Mouse (Mus musculus) forebrain, embryonic 16.5 days (tissue): ENCODE measurements around the gene Mast4. TPM values are rescaled to one million over a fixed set of nuclear protein-coding genes. Genes with fewer than 3 reads are reported as not detected.

Source experiments
- ATAC-seq: fragments of 200-750 bp; cut with Nextera tagmentation; 2 replicates; pipeline ENCODE4 v1.8.0; 2017; ENCODE audit warnings: mild to moderate bottlenecking, moderate library complexity
- H3K27ac ChIP-seq: fragments of 300-500 bp; sonication (generic); 2 replicates; pipeline ENCODE4 v1.5.1; 2014; ENCODE audit warnings: low read length, control low read depth
- H3K27me3 ChIP-seq: fragments of 300-500 bp; sonication (generic); replicated peaks from 2 replicates; pipeline ENCODE4 v1.6.1; 2014; ENCODE audit warnings: low read length; ENCODE audit not compliant: control insufficient read depth, insufficient read depth
- H3K36me3 ChIP-seq: fragments of 300-500 bp; sonication (generic); 2 replicates; pipeline ENCODE4 v1.6.1; 2014; ENCODE audit not compliant: control insufficient read depth, insufficient read depth
- H3K4me1 ChIP-seq: fragments of 300-500 bp; sonication (generic); replicated peaks from 2 replicates; pipeline ENCODE4 v1.6.1; 2014; ENCODE audit warnings: low read length; ENCODE audit not compliant: control insufficient read depth, insufficient read depth
- H3K4me2 ChIP-seq: fragments of 300-500 bp; sonication (generic); 2 replicates; pipeline ENCODE4 v1.6.1; 2014; ENCODE audit warnings: mild to moderate bottlenecking, low read length, control low read depth
- H3K4me3 ChIP-seq: fragments of 300-500 bp; sonication (generic); replicated peaks from 2 replicates; pipeline ENCODE4 v1.5.1; 2014; ENCODE audit warnings: mild to moderate bottlenecking, low read length, control low read depth
- H3K9ac ChIP-seq: fragments of 300-500 bp; sonication (generic); replicated peaks from 2 replicates; pipeline ENCODE4 v1.6.1; 2014; ENCODE audit warnings: low read depth, low read length, control low read depth
- H3K9me3 ChIP-seq: fragments of 300-500 bp; sonication (generic); 2 replicates; pipeline ENCODE4 v1.6.1; 2016; ENCODE audit warnings: low read length; ENCODE audit not compliant: control insufficient read depth
- WGBS: fragments of 180-500 bp; shearing (Covaris S2); extraction: QIAGEN DNeasy Blood & Tissue Kit; methylation state at CpG from one replicate; pipeline ENCODE4 v1.1.7; 2014; 5-methylcytosine and 5-hydroxymethylcytosine counted together
- polyA plus RNA-seq: library from polyadenylated mRNA; unstranded; fragments of >200 nt; fragmentation: Nextera tagmentation; extraction: Ambion mirVana; gene quantifications from 2 replicates; pipeline ENCODE4 v1.2.1, GENCODE M21; 2015

Gene Mast4
- polyA plus RNA-seq, 1 experiment from 2014 or later = 15.7 TPM

DNA sequence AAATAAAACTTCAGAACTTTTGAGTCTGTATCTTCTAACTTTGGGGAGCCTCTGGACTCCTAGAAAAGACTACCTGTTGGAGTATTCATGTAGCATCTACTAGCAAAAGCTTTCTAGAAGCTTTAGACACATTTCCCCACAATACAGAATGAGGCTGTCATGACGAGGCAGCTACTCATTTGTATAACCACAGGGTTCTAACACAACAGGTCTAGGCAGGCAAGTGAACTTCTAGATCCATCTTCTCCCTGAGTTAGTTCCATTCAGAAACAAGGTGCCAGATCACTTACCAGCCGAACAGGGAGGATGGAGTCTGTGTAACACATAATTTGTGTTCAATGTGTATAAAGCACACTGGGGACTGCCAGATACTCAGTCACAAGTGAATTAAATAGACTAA lies 608.4 kb downstream of the Mast4 start:
- no peak overlapping the region for H3K4me2 ChIP-seq
- no peak overlapping the region for H3K4me3 ChIP-seq
- 75% methylated on average over 2 of the region's 2 CpGs for WGBS
- no peak for ATAC-seq
- H3K4me1 ChIP-seq = no peaks in the 10 kb centered on the region
- H3K9me3 ChIP-seq = no peaks in the 10 kb centered on the region
- no peak overlapping the region for H3K9ac ChIP-seq
- H3K27ac ChIP-seq = no peak overlapping the region
- no peaks in the 10 kb centered on the region for H3K27me3 ChIP-seq
- H3K36me3 ChIP-seq = no peaks in the 10 kb centered on the region

DNA sequence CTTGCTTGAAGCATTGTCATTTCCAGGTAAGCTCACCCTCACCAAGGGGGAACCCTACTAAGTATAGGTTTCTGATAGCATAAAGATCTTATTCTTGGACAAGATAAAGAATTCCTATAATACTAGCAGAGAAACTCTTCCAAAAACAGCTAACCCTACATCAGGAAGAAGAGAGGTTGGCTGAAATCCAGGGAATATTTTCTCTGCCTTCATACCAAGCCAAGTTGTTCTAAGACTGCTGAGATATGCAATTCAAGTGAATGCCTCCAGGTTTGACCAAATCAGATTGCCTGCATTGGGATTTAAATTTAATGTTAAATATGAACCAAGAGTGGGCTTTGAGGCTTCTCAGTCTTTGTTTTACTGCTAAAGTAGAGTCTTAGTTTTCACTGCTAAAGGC lies 608.9 kb downstream of the Mast4 start:
- no peak overlapping the region for H3K4me3 ChIP-seq
- H3K9me3 ChIP-seq = no peaks in the 10 kb centered on the region
- no peak overlapping the region for H3K4me2 ChIP-seq
- no peaks in the 10 kb centered on the region for H3K27me3 ChIP-seq
- no peaks in the 10 kb centered on the region for H3K36me3 ChIP-seq
- no peak for ATAC-seq
- no peak overlapping the region for H3K9ac ChIP-seq
- H3K4me1 ChIP-seq = no peaks in the 10 kb centered on the region
- H3K27ac ChIP-seq = no peak overlapping the region

DNA sequence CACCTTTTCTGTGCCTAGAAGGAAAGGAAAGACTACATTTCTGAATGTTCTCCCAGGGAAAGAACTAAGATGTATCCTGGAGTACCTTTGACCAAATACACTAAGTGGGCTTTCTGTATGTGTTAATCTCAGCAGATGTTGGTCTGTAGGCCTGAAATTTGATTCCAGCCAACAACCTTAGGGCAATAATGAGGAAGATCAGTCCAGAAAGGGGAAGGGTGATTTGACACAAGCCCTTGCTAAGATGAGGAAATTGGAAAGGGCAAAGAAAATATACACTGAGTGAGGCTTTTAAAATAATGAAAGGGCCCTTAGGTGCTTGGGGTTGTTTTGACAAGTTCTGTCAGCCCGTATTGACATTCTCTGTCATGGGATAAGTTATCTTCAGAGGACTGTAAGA lies 617.3 kb downstream of the Mast4 start:
- H3K27me3 ChIP-seq = no peaks in the 10 kb centered on the region
- no peak overlapping the region for H3K27ac ChIP-seq
- 93% methylated on average over 1 of the region's 1 CpGs for WGBS
- no peaks in the 10 kb centered on the region for H3K36me3 ChIP-seq
- H3K4me2 ChIP-seq = no peak overlapping the region
- H3K9ac ChIP-seq = no peak overlapping the region
- H3K4me1 ChIP-seq = no peaks in the 10 kb centered on the region
- ATAC-seq = no peak
- H3K9me3 ChIP-seq = no peaks in the 10 kb centered on the region
- no peak overlapping the region for H3K4me3 ChIP-seq

DNA sequence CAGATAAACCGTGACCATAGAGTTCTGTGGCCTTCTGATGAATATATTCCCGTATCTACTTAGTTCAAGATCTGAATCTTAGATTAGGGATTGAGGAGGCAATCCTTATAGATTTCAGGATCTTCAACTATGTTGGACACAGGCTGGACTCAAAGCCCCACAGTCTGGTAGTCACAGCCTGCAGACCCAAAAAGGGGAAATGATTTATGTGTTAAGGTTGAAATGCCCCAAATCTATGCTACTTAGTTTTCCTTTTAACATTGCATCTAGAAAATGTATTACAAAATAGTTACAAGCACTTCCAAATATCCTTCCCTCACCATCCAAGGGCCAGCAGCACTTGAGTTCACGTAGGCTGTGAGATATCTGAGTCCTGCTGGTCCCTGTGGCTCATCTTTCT lies 633.6 kb downstream of the Mast4 start:
- Histone ChIP-seq H3K9ac (no peak overlapping the region), H3K4me2 (no peak overlapping the region), H3K36me3 (no peaks in the 10 kb centered on the region), H3K4me3 (no peak overlapping the region), H3K27me3 (no peaks in the 10 kb centered on the region), H3K9me3 (no peaks in the 10 kb centered on the region), H3K4me1 (peaks cover 7% of the 10 kb centered on the region), H3K27ac (no peak overlapping the region)
- WGBS = 90% methylated on average over 3 of the region's 3 CpGs
- ATAC-seq = no peak

DNA sequence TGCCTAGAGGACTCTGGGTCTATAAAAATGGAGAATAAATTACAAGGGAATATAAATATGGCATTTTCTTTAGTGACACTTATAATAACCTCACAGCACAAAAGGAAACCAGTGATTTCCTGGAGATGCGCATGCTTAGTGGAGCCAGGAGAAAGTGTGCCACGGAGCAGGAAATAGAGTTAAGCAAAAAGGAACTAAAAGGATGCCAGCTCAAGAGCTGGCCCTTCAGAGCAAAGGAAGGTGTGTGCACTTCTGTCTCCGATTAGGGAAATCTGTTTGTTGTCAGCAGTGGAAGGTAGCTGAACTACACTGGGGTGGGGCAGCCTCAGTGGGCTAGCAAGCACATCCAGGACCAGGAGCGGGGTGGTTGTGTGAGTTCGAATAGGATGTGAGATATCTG lies 634.1 kb downstream of the Mast4 start:
- Histone ChIP-seq H3K27ac (no peak overlapping the region), H3K9ac (no peak overlapping the region), H3K4me2 (no peak overlapping the region), H3K9me3 (no peaks in the 10 kb centered on the region), H3K4me1 (peaks cover 7% of the 10 kb centered on the region), H3K27me3 (no peaks in the 10 kb centered on the region), H3K4me3 (no peak overlapping the region), H3K36me3 (no peaks in the 10 kb centered on the region)
- WGBS = 89% methylated on average over 5 of the region's 5 CpGs
- ATAC-seq = no peak

DNA sequence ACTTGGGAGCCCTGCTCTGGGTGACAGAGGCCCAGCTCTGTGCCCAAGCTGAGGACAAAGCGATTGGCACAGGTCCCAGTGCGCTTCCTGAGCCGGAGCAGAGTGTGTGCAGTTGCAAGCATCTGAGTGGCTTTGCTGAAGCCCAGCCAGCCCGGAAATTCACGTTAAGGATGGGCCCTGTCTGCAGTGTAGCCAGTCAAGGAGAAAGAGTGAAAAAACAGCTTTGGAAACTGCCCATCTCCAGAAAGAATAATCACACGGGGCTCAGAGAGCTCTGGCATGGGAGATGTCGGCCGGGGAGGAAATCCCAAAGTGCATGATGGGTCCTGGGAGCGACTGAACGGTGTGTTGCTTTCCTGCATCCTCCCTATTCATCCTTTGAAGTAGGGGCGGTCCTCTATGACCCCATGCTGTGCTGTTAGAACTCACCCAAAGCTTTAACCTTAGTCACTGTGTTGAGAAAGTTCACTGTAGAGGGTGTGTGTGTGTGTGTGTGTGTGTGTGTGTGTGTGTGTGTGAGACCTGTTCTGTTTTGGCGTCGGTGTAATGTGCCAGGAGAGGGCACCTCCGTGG lies 635.5 kb downstream of the Mast4 start:
- H3K27me3 ChIP-seq = no peaks in the 10 kb centered on the region
- peak overlapping the region; percentile 45 for H3K4me2 ChIP-seq
- H3K4me1 ChIP-seq = peaks cover 7% of the 10 kb centered on the region
- peak overlapping the region; percentile 15 for H3K4me3 ChIP-seq
- H3K9me3 ChIP-seq = no peaks in the 10 kb centered on the region
- 8% methylated on average over 14 of the region's 14 CpGs for WGBS
- no peaks in the 10 kb centered on the region for H3K36me3 ChIP-seq
- H3K27ac ChIP-seq = peak overlapping the region; percentile 62
- peak; percentile 97 for ATAC-seq
- H3K9ac ChIP-seq = peak overlapping the region; percentile 36

DNA sequence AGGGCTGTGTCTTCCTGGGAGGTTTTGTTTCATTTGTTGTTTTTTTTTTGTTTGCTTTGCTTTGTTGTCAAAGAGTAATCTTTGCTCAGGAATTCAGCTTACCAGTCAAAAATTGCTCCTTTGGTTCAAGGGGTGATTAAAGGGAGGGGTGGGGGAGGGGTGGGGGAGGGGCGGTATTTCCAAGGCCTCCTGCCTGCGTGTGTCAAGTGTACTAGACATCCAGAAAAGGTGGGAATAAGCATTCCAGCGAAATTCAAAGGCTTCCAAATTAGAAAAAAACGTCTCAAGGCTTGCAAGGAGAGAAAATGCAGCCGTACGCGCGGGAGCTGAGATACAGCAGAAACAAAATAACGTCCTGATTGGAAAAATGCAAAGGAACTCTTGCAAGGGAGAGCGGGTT lies 636.0 kb downstream of the Mast4 start:
- peak overlapping the region; percentile 15 for H3K4me3 ChIP-seq
- H3K4me2 ChIP-seq = peak overlapping the region; percentile 45
- H3K9ac ChIP-seq = peak overlapping the region; percentile 36
- ATAC-seq = peak; percentile 34
- no peaks in the 10 kb centered on the region for H3K27me3 ChIP-seq
- peaks cover 7% of the 10 kb centered on the region for H3K4me1 ChIP-seq
- H3K36me3 ChIP-seq = no peaks in the 10 kb centered on the region
- WGBS = 1% methylated on average over 10 of the region's 10 CpGs
- peak overlapping the region; percentile 62 for H3K27ac ChIP-seq
- no peaks in the 10 kb centered on the region for H3K9me3 ChIP-seq

DNA sequence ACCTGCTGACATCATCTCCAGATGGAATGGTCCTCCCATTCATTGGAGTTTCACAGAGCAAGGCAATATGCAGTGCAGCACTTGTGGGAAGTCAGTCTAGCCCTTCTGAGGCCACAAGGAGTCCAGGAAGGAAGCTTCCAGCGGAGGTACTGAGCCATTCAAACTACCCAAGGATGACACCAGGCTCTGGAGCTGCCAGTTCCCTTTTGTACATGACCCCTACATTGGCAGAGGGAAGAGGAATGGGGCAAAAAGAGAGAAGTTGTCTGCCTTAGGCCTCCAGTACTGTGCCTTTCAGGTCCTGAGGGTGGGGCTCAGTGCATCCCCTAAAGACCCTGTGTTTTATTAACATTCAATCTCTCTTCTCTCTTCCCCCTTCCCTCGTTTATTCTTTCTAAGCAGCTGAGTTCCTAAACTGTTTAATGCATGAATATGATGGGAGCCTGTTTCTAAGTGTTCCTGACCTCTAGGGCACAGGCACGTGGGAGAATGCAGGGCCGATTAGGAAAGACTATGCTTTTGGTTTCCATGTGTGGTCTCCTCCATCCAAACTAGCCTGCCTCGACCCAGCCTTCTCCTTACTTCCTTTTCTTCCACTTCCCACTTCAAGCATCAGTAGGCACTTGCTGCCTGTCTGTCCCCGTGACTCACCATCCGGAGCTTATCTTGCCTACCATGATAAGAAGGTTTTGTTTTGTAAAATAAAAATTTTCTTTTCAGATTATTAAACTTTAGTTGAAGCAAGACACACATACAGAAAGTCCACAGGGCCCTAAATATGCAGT lies 639.0 kb downstream of the Mast4 start:
- Histone ChIP-seq H3K27ac (no peak overlapping the region), H3K36me3 (no peaks in the 10 kb centered on the region), H3K9me3 (no peaks in the 10 kb centered on the region), H3K27me3 (no peaks in the 10 kb centered on the region), H3K4me1 (peaks cover 12% of the 10 kb centered on the region), H3K4me3 (no peak overlapping the region), H3K9ac (no peak overlapping the region), H3K4me2 (no peak overlapping the region)
- ATAC-seq = no peak
- WGBS = 79% methylated on average over 7 of the region's 7 CpGs

DNA sequence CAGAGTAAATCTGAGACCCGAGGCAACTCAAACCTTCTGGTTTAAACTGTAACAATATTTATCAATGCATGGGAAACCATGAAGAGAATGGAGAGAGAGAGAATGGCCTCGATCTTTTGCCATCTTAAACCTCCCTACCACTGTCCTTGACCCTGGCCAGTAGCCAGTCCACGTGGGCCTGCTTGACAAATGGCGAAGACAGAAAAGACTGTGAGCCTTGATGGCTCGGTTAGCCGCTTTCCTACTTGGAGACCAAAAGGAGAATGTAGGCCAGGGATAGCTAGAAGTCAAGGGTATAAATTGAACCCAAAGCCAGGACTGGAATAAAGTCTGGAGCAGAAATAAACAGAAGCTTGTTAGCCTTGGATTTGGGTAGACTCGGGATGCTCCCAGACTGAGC lies 640.1 kb downstream of the Mast4 start:
- H3K9me3 ChIP-seq = no peaks in the 10 kb centered on the region
- peaks cover 12% of the 10 kb centered on the region for H3K4me1 ChIP-seq
- H3K27me3 ChIP-seq = no peaks in the 10 kb centered on the region
- H3K27ac ChIP-seq = no peak overlapping the region
- 89% methylated on average over 7 of the region's 7 CpGs for WGBS
- no peak overlapping the region for H3K4me3 ChIP-seq
- no peak for ATAC-seq
- H3K9ac ChIP-seq = no peak overlapping the region
- no peaks in the 10 kb centered on the region for H3K36me3 ChIP-seq
- no peak overlapping the region for H3K4me2 ChIP-seq
